Mouse (Mus musculus) CH12.LX (cell line): Measurements from ENCODE around the gene Ankrd26. TPM values are rescaled to one million over a fixed set of nuclear protein-coding genes. Genes with fewer than 3 reads are reported as not detected.
"Not testable (repeated sequence)": the region's sequence is repeated elsewhere in the genome, so short reads cannot be mapped to it uniquely, and the experiment has no call there.

Experiments
- DNase-seq: peaks from one replicate; pipeline ENCODE4 v3.0.0-alpha.2; 2013; ENCODE audit errors: extremely low read depth
- H3K27ac ChIP-seq: 2 replicates; pipeline ENCODE4 v1.5.1; 2012; ENCODE audit warnings: low read depth, mild to moderate bottlenecking, control low read depth, moderate library complexity; ENCODE audit not compliant: insufficient read depth
- H3K27me3 ChIP-seq: replicated peaks from 2 replicates; pipeline ENCODE3; 2012; ENCODE audit warnings: inconsistent platforms
- H3K36me3 ChIP-seq, 2 experiments: replicated peaks in 1 of 2; 2 replicates each; pipeline versions ENCODE3 to v1.6.1; 2012; ENCODE audit warnings: inconsistent platforms in 1 of 2, low read length in 1 of 2, mild to moderate bottlenecking in 1 of 2, mixed read lengths in 1 of 2, moderate library complexity in 1 of 2; ENCODE audit not compliant: control insufficient read depth in 1 of 2, insufficient read depth in 1 of 2
- H3K4me1 ChIP-seq, 2 experiments: 2 replicates each; pipeline ENCODE4 v1.6.1; 2012; ENCODE audit warnings: inconsistent platforms in 1 of 2, moderate library complexity in 1 of 2; ENCODE audit not compliant: insufficient read depth in 2 of 2, control insufficient read depth in 1 of 2
- H3K4me2 ChIP-seq: 2 replicates; pipeline ENCODE4 v1.6.1; 2012; ENCODE audit warnings: low read depth, mild to moderate bottlenecking, control low read depth; ENCODE audit not compliant: poor library complexity, insufficient read depth, severe bottlenecking
- H3K4me3 ChIP-seq, 3 experiments: fragments of 150-350 bp in 1 of 3; sonication (generic) in 1 of 3; replicated peaks in 1 of 3; 2 replicates each; pipeline versions ENCODE3 to v1.5.1; 2011 to 2012; ENCODE audit warnings: low read depth in 2 of 3, low read length in 2 of 3, mild to moderate bottlenecking in 2 of 3, moderate library complexity in 2 of 3, control low read depth in 1 of 3, improper control_type of control experiment in 1 of 3, inconsistent platforms in 1 of 3, mixed read lengths in 1 of 3; ENCODE audit not compliant: poor library complexity in 1 of 3
- H3K79me2 ChIP-seq: replicated peaks from 2 replicates; pipeline ENCODE4 v1.6.1; 2012; ENCODE audit warnings: mild to moderate bottlenecking, moderate library complexity; ENCODE audit not compliant: control insufficient read depth, poor library complexity, insufficient read depth, severe bottlenecking; ENCODE audit errors: extremely low read depth
- H3K9ac ChIP-seq: 2 replicates; pipeline ENCODE4 v1.6.1; 2012; ENCODE audit warnings: low read depth, mild to moderate bottlenecking, control low read depth, moderate library complexity; ENCODE audit not compliant: insufficient read depth
- H3K9me3 ChIP-seq: replicated peaks from 2 replicates; pipeline ENCODE3; 2012; ENCODE audit warnings: low read length, inconsistent platforms, mixed read lengths
- CHD1 ChIP-seq: IDR thresholded peaks from 2 replicates; pipeline ENCODE4 v1.6.1; 2012; ENCODE audit warnings: low read depth, low read length, improper control_type of control experiment, inconsistent platforms
- CHD2 ChIP-seq: IDR thresholded peaks from 2 replicates; pipeline ENCODE4 v1.6.1; 2011; ENCODE audit warnings: low read length, improper control_type of control experiment
- EP300 ChIP-seq: IDR thresholded peaks from 2 replicates; pipeline ENCODE4 v1.6.1; 2011; ENCODE audit warnings: low read length, improper control_type of control experiment
- JUN ChIP-seq: IDR thresholded peaks from 2 replicates; pipeline ENCODE4 v1.6.1; 2011; ENCODE audit warnings: low read depth, mild to moderate bottlenecking, low read length, improper control_type of control experiment, moderate library complexity; ENCODE audit not compliant: insufficient read depth
- JUND ChIP-seq: conservative IDR thresholded peaks from 2 replicates; pipeline ENCODE4 v1.6.1; 2011; ENCODE audit warnings: low read depth, low read length, improper control_type of control experiment
- MAZ ChIP-seq: IDR thresholded peaks from 2 replicates; pipeline ENCODE4 v1.6.1; 2012; ENCODE audit warnings: low read depth, mild to moderate bottlenecking, inconsistent platforms, low read length, improper control_type of control experiment, moderate library complexity
- MXI1 ChIP-seq: IDR thresholded peaks from 2 replicates; pipeline ENCODE4 v1.6.1; 2011; ENCODE audit warnings: mild to moderate bottlenecking, low read depth, low read length, improper control_type of control experiment
- MYC ChIP-seq: IDR thresholded peaks from 2 replicates; pipeline ENCODE4 v1.6.1; 2011; ENCODE audit warnings: low read depth, mild to moderate bottlenecking, improper control_type of control experiment, low read length
- NELFE ChIP-seq: IDR thresholded peaks from 2 replicates; pipeline ENCODE4 v1.6.1; 2011; ENCODE audit warnings: low read depth, low read length, improper control_type of control experiment
- PAX5 ChIP-seq: IDR thresholded peaks from 2 replicates; pipeline ENCODE4 v1.6.1; 2012; ENCODE audit warnings: low read length, inconsistent platforms, mixed read lengths
- RAD21 ChIP-seq: IDR thresholded peaks from 2 replicates; pipeline ENCODE4 v1.6.1; 2011; ENCODE audit warnings: low read depth, mild to moderate bottlenecking, low read length, improper control_type of control experiment, moderate library complexity
- RCOR1 ChIP-seq: conservative IDR thresholded peaks from 2 replicates; pipeline ENCODE4 v1.6.1; 2012; ENCODE audit warnings: low read depth, mild to moderate bottlenecking, inconsistent platforms, low read length, improper control_type of control experiment
- SMC3 ChIP-seq: IDR thresholded peaks from 2 replicates; pipeline ENCODE4 v1.6.1; 2011; ENCODE audit warnings: low read depth, low read length, improper control_type of control experiment
- TCF12 ChIP-seq: IDR thresholded peaks from 2 replicates; pipeline ENCODE4 v1.6.1; 2014; ENCODE audit warnings: low read depth, mild to moderate bottlenecking, inconsistent platforms, low read length, improper control_type of control experiment
- UBTF ChIP-seq: IDR thresholded peaks from 2 replicates; pipeline ENCODE4 v1.6.1; 2012; ENCODE audit warnings: low read depth, mild to moderate bottlenecking, inconsistent platforms, low read length, improper control_type of control experiment, moderate library complexity
- USF2 ChIP-seq: conservative IDR thresholded peaks from 2 replicates; pipeline ENCODE4 v1.6.1; 2011; ENCODE audit warnings: low read depth, low read length, improper control_type of control experiment
- ZC3H11A ChIP-seq: IDR thresholded peaks from 2 replicates; pipeline ENCODE4 v1.6.1; 2012; ENCODE audit warnings: low read depth, mild to moderate bottlenecking, inconsistent platforms, low read length, improper control_type of control experiment
- ZKSCAN1 ChIP-seq: IDR thresholded peaks from 2 replicates; pipeline ENCODE4 v1.6.1; 2012; ENCODE audit warnings: low read depth, inconsistent platforms, low read length, improper control_type of control experiment, borderline replicate concordance
- ZMIZ1 ChIP-seq: IDR thresholded peaks from 2 replicates; pipeline ENCODE4 v1.6.1; 2012; ENCODE audit warnings: low read depth, mild to moderate bottlenecking, inconsistent platforms, low read length, improper control_type of control experiment
- ZNF384 ChIP-seq: IDR thresholded peaks from 2 replicates; pipeline ENCODE4 v1.6.1; 2012; ENCODE audit warnings: low read depth, low read length, improper control_type of control experiment, inconsistent platforms
- dilution Hi-C: fragments of 300-500 bp; cut with MboI; formaldehyde crosslinking; loops from 2 replicates; pipeline ENCODE4 v1.14.3; 2020; ENCODE audit warnings: low sequenced_read_pairs; ENCODE audit not compliant: extremely low pct_unique_long_range_greater_than_20kb, extremely low pct_ligation_motif_present
- in situ Hi-C: fragments of 300-500 bp; cut with MboI; formaldehyde crosslinking; loops from 3 replicates; pipeline ENCODE4 v1.14.3; 2019; ENCODE audit warnings: low sequenced_read_pairs, low pct_ligation_motif_present, low pct_unique_long_range_greater_than_20kb, mixed read lengths
- polyA plus RNA-seq: library from polyadenylated mRNA; unstranded; fragments of >175 nt; gene quantifications from 2 replicates; pipeline ENCODE4 v1.2.1, GENCODE M21; 2012; ENCODE audit warnings: low read depth; ENCODE audit not compliant: insufficient read length
- total RNA-seq, 2 experiments: library from RNA; depleted of rRNA; stranded (reverse); fragments of 300-350 nt in 1 of 2; fragments of >200 nt in 1 of 2; gene quantifications; 2 replicates each; pipeline ENCODE4 v1.2.3; 2012 to 2014

Gene Ankrd26
- total and polyA plus RNA-seq, 3 experiments, result 5.2 to 9.4 (median 8.1) TPM

DNA sequence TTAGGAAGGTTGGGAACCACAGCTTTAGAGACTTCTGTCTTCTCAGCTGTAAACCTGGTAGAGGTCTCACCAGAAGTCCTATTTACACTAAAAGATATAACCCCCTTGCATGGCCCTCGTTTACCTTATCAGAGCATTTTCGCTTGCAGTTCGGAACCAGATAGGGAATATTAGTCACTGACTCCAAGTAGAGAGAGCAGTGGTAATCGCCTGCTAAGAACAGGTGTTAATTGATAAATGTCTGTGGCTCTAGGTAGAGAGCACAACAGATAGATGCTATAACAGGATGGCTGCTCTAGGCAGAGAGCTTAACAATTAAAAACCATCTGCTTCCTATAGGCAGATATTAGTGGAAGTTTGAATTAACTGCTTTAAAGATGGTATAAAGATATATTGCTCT is 23.4 kb downstream of the Ankrd26 start:
- no peak for DNase-seq
- Histone ChIP-seq H3K4me3 (no peak overlapping the region), H3K36me3 (peaks cover 18 to 63% of the 10 kb centered on the region in 2 experiments), H3K27me3 (no peaks in the 10 kb centered on the region), H3K4me1 (no peaks in the 10 kb centered on the region)
- no peak for TF ChIP-seq RAD21
- TF ChIP-seq ZNF384, result no peak
- TF ChIP-seq JUND, result no peak
- TF ChIP-seq, all 38 proteins: peak for 0
- in situ Hi-C loops (no loop called here), dilution Hi-C loops (no loop called here)
- Histone ChIP-seq H3K9ac (no peak overlapping the region), H3K27ac (no peak overlapping the region), H3K9me3 (no peaks in the 10 kb centered on the region), H3K4me2 (no peak overlapping the region), H3K79me2 (no peaks in the 10 kb centered on the region)

DNA sequence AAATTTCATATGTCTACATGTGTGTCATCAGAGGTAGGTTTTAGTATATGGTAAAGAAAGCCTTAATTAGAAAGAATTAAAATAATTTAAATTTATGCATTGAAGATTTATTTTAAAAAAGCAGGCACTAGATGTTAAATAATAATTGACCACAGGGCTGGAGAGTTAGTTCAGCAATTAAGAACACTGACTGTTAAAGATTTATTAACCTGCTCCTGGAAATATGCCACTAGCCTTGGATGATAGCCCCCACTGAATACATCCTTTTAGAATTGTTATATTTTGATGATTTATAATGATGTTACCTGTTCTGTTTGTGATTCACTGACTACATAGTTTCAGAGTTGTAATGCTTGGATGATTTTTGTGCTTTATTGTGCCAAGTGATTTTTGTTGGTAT is 24.8 kb downstream of the Ankrd26 start:
- peaks cover 18 to 55% of the 10 kb centered on the region in 2 experiments for H3K36me3 ChIP-seq
- in situ Hi-C loops, result not testable (repeated sequence)

GRCm38 (mm10) chr6:118535321-118535720 is 26.7 kb downstream of the Ankrd26 start:
- TF ChIP-seq MYC (no peak), CHD1 (no peak), SMC3 (no peak), NELFE (no peak), TCF12 (no peak), ZKSCAN1 (no peak), EP300 (no peak), ZNF384 (no peak), ZMIZ1 (no peak), USF2 (no peak), PAX5 (no peak), RCOR1 (no peak), MXI1 (no peak), MAZ (no peak), ZC3H11A (no peak), UBTF (no peak), CHD2 (no peak), JUN (no peak)
- Histone ChIP-seq H3K4me3 (no peak overlapping the region), H3K9ac (no peak overlapping the region), H3K79me2 (no peaks in the 10 kb centered on the region), H3K9me3 (no peaks in the 10 kb centered on the region), H3K27ac (no peak overlapping the region), H3K27me3 (no peaks in the 10 kb centered on the region), H3K36me3 (peaks cover 33 to 60% of the 10 kb centered on the region in 2 experiments), H3K4me1 (no peaks in the 10 kb centered on the region), H3K4me2 (no peak overlapping the region)
- dilution Hi-C loops (no loop called here), in situ Hi-C loops (no loop called here)
- no peak for DNase-seq

More for the DNA sequence above, 24.8 kb downstream of the Ankrd26 start:
- H3K27ac ChIP-seq, H3K9ac ChIP-seq, H3K4me2 ChIP-seq, H3K4me3 ChIP-seq, dilution Hi-C loops, H3K79me2 ChIP-seq, DNase-seq, H3K4me1 ChIP-seq, H3K27me3 ChIP-seq, H3K9me3 ChIP-seq: not testable (repeated sequence)
